Mouse (Mus musculus) adrenal gland, adult (tissue): ENCODE measurements around the gene Skp2.
A peak's percentile ranks its signal among the peaks of the same experiment; 100 is the strongest.

Experiments used
- DNase-seq, 2 experiments: peaks; one replicate each; pipeline ENCODE4 v3.0.0; 2022 to 2023; ENCODE audit warnings: low spot score in 1 of 2; ENCODE audit not compliant: inconsistent age in 2 of 2

The Skp2 gene

DNA sequence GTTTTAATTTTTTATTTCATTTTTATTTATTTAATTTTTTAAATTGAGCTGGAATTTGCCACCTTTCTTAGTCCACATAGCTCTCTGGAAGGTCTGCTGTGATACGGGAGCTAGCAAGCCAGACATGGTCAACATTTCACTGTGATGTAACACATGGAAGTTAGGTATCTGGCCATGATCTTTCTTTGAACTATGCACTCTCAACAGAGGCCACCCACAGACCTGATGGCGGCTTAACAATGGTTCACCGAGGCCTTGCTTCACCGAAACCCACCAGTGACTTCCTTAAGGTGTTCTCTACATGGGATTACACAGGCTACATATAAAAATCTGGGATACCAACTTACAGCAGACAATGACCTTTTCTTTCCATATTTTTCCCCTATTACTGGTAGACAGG lies 41.1 kb downstream of the Skp2 start:
- DNase-seq, result no peak

DNA sequence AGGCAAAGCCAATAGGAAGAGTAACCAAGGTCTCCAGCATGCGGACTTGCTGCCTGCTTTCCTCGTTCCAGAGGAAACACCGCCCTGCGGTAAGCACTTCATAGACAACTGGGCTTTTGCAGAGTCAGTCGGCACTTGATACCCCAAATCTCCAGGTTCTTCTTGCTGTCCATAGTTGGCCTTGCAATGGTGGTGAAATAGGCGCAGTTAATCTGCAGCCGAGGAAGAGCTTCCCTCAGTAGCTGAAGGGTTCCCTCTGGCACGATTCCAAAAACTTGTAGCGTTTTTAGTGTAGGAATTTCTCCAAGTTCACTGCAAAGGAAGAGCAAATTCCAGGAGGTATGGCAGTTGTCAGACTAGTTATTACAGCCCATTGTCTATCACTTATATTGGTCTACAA lies 41.7 kb downstream of the Skp2 start:
- DNase-seq, result peak in 1 of 2 experiments; percentile 69

DNA sequence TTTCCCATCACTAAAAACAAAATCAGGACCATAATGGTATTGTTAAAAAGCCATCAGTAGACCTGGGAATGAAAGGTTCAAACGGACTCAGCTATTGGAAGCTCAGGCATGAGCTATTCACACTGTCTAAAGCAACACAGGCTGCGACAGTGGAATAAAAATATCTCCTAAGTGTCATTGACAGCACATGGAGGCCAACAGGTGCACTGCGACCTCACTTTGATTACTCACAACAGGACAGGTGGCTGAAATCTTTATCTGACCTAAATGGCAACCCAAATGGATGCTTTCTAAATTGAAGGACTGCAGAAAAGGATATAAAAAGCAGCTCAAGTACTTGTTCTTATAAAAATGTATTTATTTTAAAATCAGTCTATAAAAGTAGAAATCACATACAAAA lies 43.6 kb downstream of the Skp2 start:
- DNase-seq, result no peak

DNA sequence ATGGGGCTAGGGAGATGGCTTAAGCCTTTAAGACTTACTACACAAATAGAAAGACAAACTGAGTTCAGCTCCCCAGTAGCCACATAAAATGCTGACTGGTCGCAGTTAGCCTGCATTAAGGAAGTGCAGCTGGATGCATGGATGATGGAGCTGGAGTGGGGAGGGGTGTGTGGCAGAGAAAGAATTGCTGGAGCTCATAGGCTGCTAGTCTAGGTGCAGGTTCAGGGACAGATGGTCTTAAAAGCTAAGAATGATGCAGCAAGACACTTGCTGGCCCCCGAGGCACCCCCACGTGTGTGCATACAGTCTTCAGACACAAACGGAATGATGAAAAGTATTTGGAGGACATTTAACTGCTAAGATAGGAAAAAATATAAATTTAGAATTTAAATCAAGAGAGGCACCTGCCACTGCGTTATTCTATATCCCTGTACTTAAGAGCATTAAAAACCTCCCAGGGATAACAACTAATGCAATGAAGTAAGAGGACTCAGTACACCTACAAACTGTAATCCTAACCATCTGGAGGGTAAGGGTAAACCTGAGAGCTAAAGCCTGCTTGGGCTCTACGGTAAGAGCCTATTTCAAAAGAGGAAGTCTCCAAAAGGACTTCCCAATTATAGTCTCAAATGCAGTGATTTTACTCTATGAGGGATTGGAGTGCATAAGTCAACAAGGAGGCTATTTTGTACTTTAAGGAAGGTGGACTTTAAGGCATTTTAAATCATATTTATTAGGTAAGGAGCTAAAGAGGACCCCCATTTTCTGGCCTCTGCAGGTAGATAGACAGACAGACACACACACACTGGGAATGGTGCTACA lies 44.5 kb downstream of the Skp2 start:
- no peak for DNase-seq

DNA sequence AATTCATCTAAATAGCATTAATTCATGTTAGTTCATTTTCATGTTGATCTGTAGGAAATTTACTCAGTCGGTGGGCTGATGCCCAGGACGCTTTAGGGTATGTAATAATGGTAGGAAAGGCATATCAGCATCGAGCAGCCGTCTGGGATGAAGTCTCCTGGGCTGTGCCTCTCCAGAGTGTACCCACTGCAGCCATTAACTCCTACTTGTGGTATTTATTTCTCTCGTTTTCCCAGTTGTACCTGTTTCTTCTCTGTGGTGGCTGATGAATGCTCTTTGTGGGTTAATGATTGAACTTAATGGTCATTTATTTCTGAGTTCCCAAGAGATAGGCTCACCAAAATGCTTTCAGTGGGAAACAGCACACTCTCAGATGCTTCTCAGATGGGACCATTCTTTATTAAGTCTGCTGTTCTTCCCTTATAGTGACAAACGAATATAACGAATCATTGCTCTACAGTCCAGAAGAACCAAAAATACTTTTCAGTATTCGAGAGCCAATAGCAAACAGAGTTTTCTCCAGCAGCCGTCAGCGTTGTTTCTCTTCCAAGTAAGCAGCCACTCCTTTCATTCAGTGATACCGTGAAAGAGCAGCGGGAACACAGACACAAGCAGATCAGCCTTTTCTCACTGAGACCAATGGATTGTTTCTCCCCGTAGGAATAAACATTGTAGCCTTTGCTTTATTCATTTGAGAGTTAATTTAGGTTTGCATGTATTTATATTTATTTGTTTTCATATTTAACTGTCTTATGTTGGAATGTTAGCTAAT lies 48.7 kb downstream of the Skp2 start:
- no peak for DNase-seq

DNA sequence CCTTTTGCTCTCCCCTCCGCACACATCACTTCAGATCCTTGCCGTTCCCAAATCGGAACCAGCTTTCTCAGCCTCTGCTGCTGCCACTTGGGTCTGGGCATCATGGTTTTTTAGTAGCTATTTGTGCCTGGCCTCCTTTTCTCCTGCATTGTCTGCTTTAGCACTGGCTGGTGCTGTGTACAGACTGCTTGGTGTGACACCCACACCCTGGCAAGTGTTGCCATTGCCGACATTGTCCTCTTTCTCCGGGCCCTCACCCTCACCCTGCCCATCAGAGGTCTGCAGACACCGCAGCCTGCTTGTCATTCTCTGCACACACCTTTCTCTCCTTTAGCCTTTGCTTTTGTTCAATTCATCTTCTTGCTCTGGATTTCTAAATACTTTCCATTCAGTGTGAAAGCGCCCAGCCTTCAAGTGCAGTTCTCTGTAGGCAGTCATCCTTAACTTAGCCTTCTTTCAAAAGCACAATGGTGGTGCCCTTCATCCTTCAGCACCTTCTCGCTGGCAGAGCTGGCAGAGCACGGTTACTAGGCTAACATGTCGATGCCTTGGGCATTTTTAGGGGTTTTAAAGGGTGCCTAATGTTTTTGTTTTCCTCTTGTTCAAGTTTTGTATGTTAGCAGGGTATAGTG lies 54.7 kb downstream of the Skp2 start:
- DNase-seq, result no peak

DNA sequence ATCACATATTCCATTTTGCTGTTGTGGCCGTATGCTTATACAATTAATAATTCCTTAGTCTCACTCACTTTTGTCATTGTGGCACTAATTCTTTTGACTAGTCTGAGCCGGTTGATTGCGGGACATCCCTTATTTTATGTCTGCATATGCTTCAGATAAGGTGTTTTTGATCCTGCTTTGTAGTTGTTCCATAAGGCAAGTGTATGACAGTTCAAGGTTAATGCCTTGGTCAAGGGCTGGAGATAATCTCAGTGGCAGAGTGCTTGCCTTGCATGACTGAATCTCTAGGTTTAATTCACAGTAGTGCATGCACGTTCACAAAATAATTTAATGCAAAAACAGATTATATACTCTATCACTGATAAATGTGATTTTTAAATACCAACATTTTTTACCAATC lies 58.4 kb downstream of the Skp2 start:
- peak in 1 of 2 experiments; percentile 52 for DNase-seq

DNA sequence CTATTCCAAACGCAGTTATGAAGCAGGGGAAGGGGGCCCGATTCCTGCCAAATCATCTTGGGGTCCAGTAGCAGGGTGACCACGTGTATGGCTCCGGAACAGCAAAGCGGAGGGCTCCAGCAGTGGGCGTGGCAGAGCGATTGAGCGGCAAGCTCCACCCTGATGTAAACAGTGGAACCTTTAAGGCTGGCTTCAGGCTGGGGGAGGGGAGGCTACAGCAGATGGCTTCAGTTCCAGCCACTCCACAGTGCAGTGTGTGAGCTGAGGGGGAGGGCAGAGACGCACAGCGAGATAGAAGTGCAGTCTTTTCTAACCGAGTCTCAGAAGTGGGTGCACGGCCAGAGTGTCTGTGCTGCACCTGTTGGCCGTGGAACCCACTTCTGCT lies 60.9 kb downstream of the Skp2 start:
- no peak for DNase-seq

DNA sequence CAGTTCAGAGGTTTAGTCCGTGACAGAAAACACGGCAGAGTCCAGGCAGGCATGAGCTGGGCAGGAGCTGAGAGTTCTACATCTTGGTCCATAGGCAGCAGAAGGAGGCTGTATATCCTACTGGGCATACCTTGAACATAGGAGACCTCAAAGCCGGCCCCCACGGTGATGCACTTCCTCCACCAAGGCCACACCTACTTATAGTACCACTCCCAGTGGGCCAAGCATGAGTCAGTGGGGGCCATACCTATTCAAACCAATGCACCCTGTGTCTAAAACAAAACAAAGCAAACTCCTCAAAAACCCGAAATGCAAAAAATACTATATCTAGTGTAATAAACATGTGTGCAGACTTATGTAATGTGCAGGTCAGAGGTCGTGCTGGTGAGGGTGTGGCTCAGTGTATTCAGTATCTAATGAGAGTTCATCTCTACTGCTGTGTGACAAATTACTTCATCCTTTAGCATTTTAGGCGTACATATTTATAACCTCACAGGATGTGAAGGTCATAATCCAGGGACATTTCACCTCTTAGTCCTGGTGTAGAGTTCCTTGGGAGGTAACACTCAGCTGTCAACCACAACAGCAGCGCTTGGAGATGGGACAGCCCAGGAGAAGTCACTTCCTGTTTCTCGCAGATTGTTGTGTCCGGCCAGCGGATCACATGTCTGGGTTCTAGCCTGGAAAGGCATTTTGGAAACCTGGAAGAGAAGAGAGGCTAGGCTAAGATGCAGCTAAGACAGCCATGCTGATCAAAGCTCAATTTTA lies 61.4 kb downstream of the Skp2 start:
- no peak for DNase-seq

DNA sequence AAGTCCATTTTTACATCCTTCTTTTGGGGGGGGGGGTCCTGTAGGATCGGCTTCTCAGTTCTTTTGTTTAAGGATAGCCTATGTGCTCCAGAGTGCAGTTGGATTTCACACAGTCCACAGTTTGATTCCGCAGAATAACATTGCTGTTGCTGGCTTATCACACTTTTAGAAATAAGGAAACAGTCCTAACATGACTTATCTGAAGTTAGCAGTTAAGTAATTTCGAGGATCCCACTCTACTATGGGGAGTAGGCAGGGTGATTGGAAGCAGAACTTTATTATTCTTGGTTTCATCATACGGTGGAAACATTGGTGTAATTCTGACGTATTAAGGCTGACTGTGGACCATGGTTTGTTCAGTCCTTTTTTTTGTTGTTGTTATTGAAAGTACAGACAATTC lies 64.6 kb downstream of the Skp2 start:
- no peak for DNase-seq

DNA sequence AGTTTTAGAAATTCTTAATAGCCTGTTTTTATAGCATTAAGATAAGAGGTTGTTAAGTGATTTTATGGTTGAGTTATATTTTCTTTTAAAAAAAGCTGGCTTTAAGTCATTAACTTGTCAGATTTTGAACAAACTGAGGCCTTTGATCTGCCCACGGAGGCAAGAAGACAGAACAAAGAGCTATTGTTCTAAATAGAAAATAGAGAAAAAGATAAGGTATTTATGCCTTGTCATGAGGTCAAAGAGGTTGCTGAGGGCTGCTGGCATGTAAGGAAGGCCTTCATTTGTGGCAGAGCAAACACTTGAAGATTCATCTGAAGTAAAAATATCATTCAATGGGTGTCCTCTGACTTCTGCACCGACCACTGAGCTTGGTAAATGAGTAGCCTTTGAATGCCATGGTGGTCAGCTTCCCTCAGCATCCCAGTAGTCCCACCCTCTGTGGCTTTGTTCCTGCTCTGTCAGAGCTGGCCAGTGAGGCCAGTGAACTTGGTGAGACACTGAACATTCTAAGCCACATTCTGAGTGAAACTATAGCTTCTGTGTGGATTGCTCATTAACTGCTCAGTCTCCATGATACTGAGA lies 66.0 kb downstream of the Skp2 start:
- DNase-seq, result no peak

DNA sequence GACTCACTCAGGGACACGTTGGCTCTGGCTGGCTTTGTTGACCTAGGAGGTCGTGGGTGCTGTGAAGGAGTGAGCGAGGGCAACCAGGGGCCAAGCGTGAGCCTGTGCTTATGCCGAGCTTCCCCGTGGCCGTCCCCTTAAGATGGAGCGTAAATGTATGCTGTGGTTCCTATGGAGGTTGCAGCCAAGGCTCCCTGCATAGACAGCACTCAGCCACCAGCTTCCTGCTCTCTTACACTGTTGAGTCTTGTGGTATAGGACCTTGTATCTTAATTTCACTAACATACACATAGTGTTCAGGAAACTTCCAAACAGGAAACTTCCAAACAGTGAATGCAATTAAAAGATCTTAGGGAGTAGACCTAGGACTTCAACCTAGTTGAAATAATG lies 66.5 kb downstream of the Skp2 start:
- DNase-seq, result no peak

DNA sequence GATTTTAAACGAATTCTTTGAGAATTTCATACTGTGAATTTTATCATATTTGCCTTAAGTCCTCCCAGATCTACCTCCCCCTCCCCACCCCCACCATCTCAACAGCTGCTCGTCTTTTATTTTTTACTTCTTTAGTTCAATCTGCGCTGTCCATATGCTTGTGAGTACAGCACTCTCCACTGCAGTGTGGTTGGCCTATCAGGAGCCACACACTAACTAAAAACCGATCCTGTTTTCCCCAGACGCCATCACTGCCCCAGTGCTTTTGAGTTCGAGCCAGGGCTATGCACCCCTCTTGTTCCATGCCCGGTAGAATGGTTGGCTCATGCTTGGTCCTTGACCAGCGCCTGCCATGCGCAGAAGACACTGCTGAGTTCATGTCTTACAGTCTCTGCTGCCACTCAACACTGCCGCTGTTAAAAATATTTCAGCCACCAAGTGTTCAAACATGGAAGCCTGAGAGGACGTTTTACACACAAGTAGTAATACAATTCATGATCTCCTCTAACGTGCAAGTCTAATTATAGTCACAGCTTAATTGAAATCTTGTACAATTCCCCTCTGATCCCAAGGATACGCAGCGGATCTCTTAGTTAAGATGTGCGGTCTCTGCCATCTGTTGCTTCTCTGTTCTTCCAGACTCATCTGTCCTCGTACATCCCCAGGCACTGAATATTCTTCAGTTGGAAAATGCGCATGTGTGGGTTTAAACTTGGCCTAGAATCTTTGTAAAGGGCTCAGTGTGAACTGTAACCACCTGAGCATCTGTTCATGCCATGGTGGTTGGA lies 67.1 kb downstream of the Skp2 start:
- no peak for DNase-seq

DNA sequence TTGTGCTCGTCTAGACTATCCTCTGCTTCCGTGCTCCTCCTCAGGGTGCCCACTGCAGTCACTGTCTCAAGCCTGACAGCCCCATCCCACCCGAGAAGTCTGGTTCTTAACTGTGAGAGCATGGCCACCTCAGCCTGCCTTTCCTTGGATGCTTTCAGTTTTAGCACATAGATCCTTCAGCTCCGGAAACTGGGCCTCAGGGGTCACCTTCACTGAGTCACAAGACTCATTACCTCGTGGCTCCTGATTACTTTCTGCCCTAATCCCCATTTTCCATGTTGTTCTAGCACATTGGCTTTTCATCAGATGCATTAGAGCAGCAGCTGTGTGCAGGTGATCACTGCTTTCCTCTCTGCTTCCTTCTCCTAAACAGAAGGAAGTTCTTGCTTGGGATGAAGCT lies 67.8 kb downstream of the Skp2 start:
- no peak for DNase-seq

DNA sequence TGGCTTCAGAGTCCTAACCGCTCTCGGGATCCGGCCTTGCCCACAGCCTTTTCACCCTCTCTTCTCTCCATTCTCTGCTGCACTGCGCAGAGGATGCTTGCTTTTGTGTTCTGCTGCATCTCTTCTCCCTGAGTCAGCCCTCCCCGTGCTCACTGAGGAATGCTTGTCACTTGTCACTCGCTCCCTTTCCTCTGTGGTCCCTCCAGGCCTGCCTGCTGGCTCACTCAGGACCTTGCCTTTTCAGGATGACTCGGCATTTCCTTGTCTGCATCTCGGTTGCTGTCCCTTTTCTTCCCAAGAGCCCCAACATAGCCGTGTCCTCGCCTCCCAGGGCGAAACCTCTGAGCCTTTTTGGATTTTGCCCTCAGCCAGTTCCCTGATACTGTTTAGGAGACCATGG lies 68.4 kb downstream of the Skp2 start:
- peak in 1 of 2 experiments; percentile 35 for DNase-seq

DNA sequence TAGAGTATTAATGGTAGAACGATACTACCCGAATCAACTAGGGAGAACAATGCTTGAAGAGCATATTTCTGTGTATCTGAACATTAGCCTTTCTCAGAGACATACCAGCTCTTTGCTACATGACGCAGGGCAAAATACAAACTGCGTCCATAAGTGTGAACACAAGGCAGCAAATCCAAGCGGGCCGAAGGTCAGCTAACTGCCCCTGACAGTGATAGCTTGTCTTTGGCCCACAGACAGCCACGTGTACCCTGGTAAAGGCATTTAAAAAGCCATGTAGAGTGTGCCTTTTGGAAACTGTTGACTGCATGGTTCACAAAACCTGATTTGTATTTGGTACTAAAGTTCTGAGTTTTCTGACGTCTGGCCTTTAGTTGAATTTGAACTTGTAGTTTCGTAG lies 72.5 kb downstream of the Skp2 start:
- DNase-seq, result peak; percentile 34 to 69

DNA sequence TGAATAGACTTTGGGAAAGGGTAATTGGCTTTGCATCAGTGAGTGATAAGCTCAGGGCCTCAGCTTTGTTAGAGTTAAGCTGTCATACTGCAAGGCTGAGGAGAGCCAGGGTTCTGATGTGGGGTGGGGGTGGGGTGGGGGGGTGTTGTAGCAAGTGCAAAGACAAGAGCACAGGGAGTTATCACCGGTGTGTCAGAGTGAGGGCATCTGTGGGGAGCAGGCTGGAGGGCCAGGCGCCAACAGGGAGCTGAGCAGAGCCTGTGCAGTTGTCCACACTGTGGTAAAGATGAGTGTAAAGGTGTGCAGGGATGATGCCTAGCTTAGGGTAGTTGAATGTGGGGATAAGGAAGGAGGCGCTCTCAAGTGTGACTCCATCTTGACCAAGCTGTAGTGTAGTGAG lies 73.9 kb downstream of the Skp2 start:
- no peak for DNase-seq

DNA sequence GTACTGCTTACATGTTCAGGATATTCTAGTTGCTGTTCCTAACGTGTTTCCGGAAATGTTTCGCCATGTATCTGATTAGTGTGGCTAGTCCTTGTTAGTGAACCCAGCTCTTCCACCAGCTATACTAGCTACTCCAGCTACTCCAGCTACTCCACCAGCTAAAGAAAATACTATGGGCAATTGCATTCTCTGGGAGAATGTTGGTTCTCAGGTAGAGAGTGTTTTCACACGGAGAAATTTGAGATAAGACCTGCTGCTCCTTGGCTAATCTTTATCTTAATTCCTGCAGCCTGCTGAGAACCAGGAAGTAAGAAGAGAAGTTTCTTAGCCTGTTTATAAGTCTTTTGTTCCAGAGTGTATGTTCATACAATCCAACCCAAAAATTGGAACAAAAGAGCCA lies 75.0 kb downstream of the Skp2 start:
- DNase-seq, result no peak

DNA sequence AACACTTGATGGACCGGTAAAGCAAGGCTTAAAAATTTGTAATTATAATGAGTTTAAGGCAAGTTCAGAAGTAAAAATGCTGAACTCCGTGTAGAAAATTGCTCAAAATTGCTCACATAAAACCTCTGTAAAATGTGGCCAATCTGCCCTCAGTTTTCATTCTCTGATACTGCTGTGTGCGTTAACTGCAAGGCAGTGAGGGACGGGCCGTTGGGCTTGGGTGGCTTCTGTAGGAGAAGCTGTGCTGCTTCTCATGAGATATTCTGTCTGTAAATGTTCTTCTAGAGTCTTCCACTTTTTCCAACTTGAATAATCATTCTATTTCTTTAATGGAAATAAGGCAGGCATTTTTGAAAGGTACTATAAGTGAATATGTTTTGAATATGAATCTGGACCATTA lies 75.6 kb downstream of the Skp2 start:
- DNase-seq, result no peak
